Mouse (Mus musculus): Measurements from ENCODE around the gene Mettl16. TPM values are rescaled to one million over a fixed set of nuclear protein-coding genes. Genes with fewer than 3 reads are reported as not detected.

The Mettl16 gene
- polyA plus RNA-seq, 1 experiment from 2014 or later = 55.2 TPM

DNA sequence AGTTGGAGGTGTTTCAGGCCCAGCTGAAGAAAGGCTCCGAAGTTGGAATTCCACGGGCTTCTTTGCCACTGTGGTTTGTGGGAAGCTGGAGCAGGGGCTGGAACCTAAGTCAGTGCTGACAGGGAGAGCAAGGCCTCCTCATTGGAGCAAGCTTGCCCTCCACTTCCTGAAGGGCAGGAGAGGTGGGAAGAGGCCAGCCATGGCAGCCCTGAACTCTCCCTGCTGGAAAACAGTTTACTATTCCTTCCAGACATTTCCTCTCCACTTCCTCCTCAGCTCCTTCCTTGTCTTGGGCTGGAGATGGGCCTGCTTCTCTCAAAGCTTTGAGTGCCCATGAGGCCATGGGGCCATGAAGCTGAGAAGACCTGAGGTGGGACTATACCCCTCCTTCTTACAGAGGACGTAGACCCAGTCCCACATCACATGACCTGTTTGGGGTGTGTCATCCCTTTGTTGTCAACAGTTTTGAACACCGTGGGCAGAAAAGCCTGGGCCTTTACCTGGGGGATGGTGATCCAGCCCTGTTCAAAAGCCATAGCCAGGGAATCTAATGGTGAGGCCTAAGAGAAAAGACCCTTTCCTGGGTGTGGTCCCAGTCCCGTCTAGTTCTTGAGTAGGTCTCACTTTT, 64.1 kb downstream of the Mettl16 start:
- no peaks in the 10 kb centered on the region for H3K27me3 ChIP-seq (replicated peaks)
- no peak overlapping the region for H3K27ac ChIP-seq
- no peaks in the 10 kb centered on the region for H3K36me3 ChIP-seq (replicated peaks)
- peaks cover 54% of the 10 kb centered on the region for H3K4me1 ChIP-seq
- H3K4me3 ChIP-seq = no peak overlapping the region
- 69% methylated on average over 5 of the region's 5 CpGs for WGBS
- no peaks in the 10 kb centered on the region for H3K9me3 ChIP-seq
- H3K9ac ChIP-seq = no peak overlapping the region
- H3K4me2 ChIP-seq = no peak overlapping the region
- ATAC-seq (replicated peaks) = no peak

DNA sequence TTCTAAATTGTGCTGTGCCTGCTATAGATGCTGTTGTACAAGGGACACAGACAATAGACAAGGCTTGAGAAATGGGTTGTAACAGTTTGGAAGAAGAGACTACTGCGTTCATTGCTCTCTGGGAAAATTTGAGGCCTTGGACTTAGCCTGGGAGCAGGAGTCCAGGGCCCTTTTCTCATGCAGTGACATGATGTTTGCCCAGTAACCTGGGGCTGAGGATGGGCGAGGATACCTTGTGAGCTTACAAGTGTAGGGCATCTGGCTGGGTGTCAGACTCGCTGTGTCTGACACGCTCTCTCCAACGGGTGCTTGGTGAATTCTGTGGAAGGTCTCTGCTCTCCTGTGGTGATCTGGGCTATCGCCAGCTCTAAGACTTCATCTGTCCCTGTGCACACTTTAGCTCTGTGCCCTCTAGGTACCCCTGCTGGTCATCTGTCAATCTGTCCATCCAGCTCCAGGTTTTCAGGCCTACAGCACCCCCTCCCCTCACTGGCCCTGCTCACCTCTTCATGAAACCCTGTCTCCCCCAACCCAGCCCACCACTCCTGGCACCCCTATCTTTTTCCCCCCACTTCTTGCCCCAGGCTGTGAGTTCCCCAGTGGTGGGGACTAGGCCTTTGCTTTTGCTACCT, 65.1 kb downstream of the Mettl16 start:
- no peak overlapping the region for H3K9ac ChIP-seq
- H3K36me3 ChIP-seq (replicated peaks) = no peaks in the 10 kb centered on the region
- no peak overlapping the region for H3K27ac ChIP-seq
- peaks cover 52% of the 10 kb centered on the region for H3K4me1 ChIP-seq
- H3K4me3 ChIP-seq = no peak overlapping the region
- ATAC-seq (replicated peaks) = no peak
- WGBS = 90% methylated on average over 6 of the region's 6 CpGs
- no peaks in the 10 kb centered on the region for H3K27me3 ChIP-seq (replicated peaks)
- no peak overlapping the region for H3K4me2 ChIP-seq
- no peaks in the 10 kb centered on the region for H3K9me3 ChIP-seq

DNA sequence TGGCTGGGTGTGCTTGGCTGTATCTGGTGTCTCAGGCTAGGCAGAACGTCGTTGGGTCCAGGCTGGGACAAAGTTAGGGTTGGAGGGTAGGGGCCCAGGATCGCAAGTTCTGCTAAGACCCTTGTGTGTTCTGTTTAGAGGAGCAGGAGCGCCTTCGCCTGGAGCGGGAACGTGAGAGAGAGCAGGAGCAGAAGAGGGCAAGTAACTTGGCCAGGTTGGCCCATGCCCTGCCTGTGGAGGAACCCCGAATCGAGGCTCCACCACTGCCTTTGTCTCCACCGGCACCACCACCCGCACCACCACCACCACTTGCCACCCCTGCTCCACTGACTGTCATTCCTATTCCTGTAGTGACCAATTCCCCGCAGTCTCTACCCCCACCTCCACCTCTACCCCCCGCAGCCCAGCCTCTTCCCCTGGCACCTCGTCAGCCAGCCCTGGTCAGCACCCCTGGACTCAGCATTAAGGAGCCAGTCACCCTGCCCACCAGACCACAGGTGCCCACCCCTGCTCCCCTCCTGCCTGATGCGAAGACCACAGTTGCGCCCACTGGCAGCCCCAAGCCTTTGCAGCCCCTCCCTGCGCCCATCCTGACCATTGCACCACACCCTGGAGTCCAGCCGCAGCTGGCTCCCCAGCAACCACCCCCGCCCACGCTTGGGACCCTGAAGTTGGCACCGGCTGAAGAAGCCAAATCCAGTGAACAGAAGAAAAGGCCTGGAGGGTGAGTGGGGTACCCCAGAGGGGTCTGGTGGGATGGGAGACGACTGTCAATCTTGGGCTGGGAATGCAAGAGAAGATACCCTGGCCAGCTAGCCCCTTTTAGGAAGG, 65.8 kb downstream of the Mettl16 start:
- Histone ChIP-seq H3K27me3 (replicated peaks) (no peaks in the 10 kb centered on the region), H3K27ac (no peak overlapping the region), H3K36me3 (replicated peaks) (no peaks in the 10 kb centered on the region), H3K4me3 (no peak overlapping the region), H3K4me2 (no peak overlapping the region), H3K4me1 (peaks cover 52% of the 10 kb centered on the region), H3K9ac (no peak overlapping the region), H3K9me3 (no peaks in the 10 kb centered on the region)
- 89% methylated on average over 22 of the region's 22 CpGs for WGBS
- no peak for ATAC-seq (replicated peaks)

DNA sequence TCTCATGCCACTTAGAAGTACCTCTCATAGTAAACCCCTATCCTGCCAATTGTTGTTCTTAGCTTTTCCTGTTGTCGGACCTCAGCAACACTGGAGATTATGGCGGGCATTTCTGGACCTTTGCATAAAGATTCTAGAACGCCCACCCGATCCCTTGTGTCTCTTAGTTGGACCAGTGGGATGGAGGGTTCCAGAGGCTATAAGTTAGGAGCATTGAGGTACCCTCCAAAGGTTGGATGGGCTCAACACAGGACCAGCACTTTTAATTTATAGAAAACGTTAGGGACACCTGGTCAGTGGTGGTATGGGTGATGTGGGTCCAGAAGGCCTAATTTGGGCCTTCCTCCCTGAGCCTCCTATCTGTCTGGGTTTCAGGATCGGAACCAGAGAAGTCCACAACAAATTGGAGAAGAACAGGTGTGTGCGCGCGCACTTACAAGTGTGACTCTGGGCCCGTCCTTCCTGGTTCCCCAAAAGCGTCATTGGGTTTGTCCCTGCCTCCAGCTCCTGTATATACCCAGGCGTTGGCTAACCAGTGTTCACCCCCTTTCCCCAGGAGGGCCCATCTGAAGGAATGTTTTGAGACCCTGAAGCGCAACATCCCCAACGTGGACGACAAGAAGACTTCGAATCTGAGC, 66.5 kb downstream of the Mettl16 start:
- 50% methylated on average over 16 of the region's 16 CpGs for WGBS
- H3K27ac ChIP-seq = peak overlapping the region; percentile 86
- H3K9me3 ChIP-seq = no peaks in the 10 kb centered on the region
- H3K36me3 ChIP-seq (replicated peaks) = peaks cover 1% of the 10 kb centered on the region
- ATAC-seq (replicated peaks) = peak; percentile 0; the same call in 1 of the 2 replicates
- H3K27me3 ChIP-seq (replicated peaks) = no peaks in the 10 kb centered on the region
- peaks cover 52% of the 10 kb centered on the region for H3K4me1 ChIP-seq
- peak overlapping the region; percentile 64 for H3K4me2 ChIP-seq
- H3K9ac ChIP-seq = peak overlapping the region; percentile 51; the same call in 1 of the 2 replicates
- peak overlapping the region; percentile 55 for H3K4me3 ChIP-seq

DNA sequence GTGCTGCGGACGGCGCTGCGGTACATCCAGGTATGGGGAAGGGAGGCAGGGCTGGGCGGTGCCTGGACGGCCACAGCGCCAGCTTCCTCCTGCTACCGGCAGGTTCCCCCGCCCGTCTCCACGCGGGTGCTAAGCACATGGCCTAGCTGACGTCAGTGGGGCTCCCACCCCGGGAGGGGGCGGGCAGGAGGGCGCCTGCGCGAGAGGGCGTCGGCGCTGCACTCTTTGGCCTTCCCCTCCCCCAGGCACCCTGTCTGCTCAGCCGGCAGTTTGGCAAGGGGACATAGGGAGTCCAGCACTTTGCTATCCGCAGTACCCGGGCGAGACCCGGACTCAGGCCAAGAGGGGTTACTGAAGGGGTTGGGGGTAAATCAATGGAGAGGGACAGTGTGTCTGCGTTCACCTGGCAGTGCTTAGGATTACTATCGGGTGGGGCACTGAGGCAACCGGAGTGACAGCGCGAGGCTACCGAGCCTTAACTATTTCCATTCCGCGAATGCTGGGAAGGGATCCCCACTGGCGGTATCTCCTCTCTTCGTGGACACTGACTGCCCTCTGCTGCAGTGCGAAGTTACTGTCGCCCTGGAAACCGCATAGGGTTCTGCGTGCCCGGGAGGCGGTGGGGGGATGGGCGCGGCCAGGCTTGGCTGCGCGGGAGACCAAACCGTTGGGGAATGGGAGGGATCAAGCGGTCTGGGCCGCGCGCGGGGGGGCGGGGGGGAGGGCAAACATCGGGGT, 67.2 kb downstream of the Mettl16 start:
- Histone ChIP-seq H3K4me1 (peaks cover 46% of the 10 kb centered on the region), H3K36me3 (replicated peaks) (peaks cover 8% of the 10 kb centered on the region), H3K9ac (peak overlapping the region; percentile 51), H3K27ac (peak overlapping the region; percentile 86), H3K9me3 (no peaks in the 10 kb centered on the region), H3K4me2 (peak overlapping the region; percentile 64), H3K27me3 (replicated peaks) (no peaks in the 10 kb centered on the region), H3K4me3 (peak overlapping the region; percentile 55)
- peak; percentile 70 for ATAC-seq (replicated peaks)
- WGBS = 2% methylated on average over 47 of the region's 54 CpGs

DNA sequence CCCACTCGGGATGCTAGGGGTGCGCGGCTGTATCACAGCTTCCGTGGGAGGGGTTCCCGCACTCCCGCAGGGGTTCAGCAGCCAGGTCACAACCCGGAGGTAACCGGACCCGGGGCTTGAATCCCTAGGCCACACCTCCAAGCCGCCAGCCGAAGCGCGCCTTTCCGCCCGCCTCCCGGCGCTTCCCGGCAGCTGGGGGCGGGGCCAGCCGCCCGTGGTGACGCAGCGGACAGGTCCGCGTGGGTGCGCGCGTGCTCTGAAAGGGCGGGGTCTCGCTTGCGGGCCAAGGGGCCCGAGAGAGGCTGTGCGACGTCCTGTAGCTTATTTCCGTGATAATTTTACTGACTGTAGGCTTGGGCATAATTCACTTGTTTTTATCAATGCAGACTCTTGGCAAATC, 67.8 kb downstream of the Mettl16 start:
- Histone ChIP-seq H3K4me1 (peaks cover 41% of the 10 kb centered on the region), H3K4me3 (peak overlapping the region; percentile 55), H3K9me3 (no peaks in the 10 kb centered on the region), H3K4me2 (peak overlapping the region; percentile 64), H3K36me3 (replicated peaks) (peaks cover 12% of the 10 kb centered on the region), H3K27me3 (replicated peaks) (no peaks in the 10 kb centered on the region), H3K27ac (peak overlapping the region; percentile 86), H3K9ac (peak overlapping the region; percentile 51)
- ATAC-seq (replicated peaks) = peak; percentile 62
- under 1% methylated on average over 35 of the region's 35 CpGs for WGBS

DNA sequence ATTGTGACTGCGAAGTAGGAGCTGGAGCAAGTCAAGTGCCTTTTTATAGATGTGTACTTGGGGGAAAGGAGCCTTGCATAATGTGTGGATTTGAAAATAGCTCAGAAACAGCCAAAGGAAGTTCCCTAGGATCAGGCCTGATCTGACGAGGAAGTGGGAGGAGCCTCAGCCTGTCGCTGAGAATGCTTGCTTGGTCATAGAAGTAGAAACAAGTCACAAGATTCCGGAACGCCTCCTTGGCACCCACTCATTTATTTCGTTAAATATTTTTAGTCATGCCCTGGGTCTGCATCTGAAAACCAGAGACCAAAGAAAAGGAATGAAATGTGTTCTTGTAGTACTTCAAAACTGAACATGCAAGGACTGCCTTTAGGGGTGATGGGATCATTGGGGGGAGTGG, 68.3 kb downstream of the Mettl16 start:
- Histone ChIP-seq H3K4me3 (peak overlapping the region; percentile 55), H3K4me1 (peaks cover 35% of the 10 kb centered on the region)
- WGBS = 48% methylated on average over 6 of the region's 6 CpGs

DNA sequence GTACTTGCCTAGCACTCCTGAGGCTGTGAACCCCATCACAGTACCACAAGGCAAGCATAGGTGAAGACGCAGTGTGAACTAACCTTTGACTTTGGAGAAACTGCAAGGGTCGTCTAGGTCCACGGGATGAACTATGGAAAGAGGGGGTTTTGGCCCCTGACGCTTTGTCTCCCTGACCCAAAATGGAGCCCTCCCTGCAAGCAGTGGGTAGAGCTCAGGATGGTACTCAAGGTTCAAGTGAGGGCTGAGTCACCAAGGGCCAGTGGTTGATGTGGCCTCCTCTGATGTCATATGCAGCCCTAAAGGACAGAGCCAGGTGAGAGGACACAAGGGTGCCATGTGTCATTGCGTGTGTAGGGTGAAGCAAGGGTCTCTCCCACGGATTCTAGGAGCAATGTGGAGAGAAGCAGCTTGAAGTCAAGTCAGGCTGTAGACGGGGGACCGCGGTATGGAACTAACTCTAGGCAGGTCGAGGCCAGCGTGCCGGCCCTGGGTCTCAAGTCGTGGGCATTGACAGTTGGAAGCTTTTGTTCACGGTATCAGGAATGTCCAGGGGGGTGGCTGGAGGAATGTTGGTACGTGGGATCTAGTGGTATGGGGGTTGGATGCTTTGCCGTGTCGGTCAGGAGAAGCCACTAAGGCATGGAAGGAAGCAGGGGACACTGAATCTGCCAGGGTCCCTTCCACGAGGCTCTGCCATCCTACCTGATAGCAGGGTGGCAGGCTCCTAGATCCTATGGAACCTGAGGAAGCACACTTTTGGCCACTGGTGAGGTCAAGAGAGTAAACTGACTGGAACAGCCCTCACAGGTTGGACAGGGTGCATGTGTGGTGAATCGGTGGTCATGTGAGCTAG, 69.5 kb downstream of the Mettl16 start:
- Histone ChIP-seq H3K4me2 (no peak overlapping the region), H3K9me3 (no peaks in the 10 kb centered on the region), H3K27ac (no peak overlapping the region), H3K4me1 (peaks cover 25% of the 10 kb centered on the region), H3K9ac (no peak overlapping the region), H3K27me3 (replicated peaks) (no peaks in the 10 kb centered on the region), H3K36me3 (replicated peaks) (peaks cover 12% of the 10 kb centered on the region), H3K4me3 (no peak overlapping the region)
- ATAC-seq (replicated peaks) = no peak
- WGBS = 92% methylated on average over 19 of the region's 19 CpGs

More for the DNA sequence above, 68.3 kb downstream of the Mettl16 start:
- ATAC-seq (replicated peaks) = no peak
- Histone ChIP-seq H3K36me3 (replicated peaks) (peaks cover 12% of the 10 kb centered on the region), H3K9me3 (no peaks in the 10 kb centered on the region), H3K4me2 (peak overlapping the region; percentile 64), H3K27me3 (replicated peaks) (no peaks in the 10 kb centered on the region), H3K9ac (no peak overlapping the region), H3K27ac (peak overlapping the region; percentile 86; the same call in 1 of the 2 replicates)

DNA sequence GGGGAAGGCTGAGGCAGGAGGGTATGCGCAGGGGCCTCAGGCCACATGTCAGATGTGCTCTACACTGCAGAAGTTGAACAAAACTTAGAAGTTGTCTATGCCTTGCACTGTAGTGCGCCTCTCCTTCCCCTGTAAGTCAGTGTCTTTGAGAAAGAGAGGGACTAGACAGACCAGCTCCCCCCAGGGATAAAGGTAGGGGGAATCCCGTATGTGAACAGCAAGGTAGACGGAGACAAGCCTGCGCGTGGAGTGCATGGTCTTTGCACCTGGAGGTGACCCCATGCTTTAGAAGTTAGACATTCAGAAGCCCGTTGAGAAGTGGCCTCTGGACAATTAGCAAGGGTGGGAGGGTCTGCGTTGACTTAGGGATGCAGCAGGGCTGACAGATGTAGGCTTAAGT, 70.1 kb downstream of the Mettl16 start:
- peaks cover 14% of the 10 kb centered on the region for H3K36me3 ChIP-seq (replicated peaks)
- WGBS = 90% methylated on average over 8 of the region's 8 CpGs
- ATAC-seq (replicated peaks) = no peak
- H3K9me3 ChIP-seq = no peaks in the 10 kb centered on the region
- no peaks in the 10 kb centered on the region for H3K27me3 ChIP-seq (replicated peaks)
- H3K27ac ChIP-seq = no peak overlapping the region
- H3K4me2 ChIP-seq = no peak overlapping the region
- no peak overlapping the region for H3K4me3 ChIP-seq
- H3K4me1 ChIP-seq = peaks cover 25% of the 10 kb centered on the region
- no peak overlapping the region for H3K9ac ChIP-seq

DNA sequence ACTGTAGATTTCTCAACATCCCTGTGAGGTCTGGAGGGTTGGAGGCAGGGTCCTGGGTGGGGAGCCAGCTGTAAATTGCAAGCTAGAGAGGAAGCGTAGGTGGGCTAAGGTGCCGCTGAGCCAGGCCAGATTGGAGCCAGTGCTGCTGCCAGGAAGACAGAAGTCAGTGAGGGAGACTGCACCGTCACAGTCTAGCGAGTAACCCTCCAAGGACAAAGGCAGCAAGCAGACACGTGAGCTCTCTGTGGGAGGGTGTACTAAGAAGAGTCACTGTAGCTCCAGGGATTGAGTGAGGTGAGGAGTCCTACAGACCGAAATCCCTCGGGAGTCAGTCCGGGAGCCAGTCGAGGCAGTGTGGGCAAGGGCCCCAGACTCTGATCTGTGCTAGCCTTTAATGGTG, 70.7 kb downstream of the Mettl16 start:
- Histone ChIP-seq H3K4me2 (no peak overlapping the region), H3K9ac (no peak overlapping the region), H3K4me1 (peaks cover 25% of the 10 kb centered on the region), H3K27me3 (replicated peaks) (no peaks in the 10 kb centered on the region), H3K27ac (no peak overlapping the region), H3K9me3 (no peaks in the 10 kb centered on the region), H3K36me3 (replicated peaks) (peaks cover 15% of the 10 kb centered on the region), H3K4me3 (no peak overlapping the region)
- ATAC-seq (replicated peaks) = no peak
- 67% methylated on average over 9 of the region's 9 CpGs for WGBS

DNA sequence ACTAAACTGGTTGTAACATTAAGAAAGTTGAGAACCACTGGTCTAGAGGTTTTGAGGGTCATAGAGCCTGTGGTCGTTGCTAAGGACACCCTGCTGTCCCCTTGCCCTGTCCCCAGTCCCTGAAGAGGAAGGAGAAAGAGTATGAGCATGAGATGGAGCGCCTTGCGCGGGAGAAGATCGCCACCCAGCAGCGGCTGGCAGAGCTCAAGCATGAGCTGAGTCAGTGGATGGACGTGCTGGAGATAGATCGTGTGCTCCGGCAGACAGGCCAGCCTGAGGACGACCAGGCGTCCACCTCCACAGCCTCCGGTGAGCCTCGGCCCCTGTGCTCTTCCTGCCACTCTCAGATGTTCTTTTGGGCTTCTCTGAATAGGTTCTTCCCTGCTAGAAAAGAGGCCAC, 71.4 kb downstream of the Mettl16 start:
- 87% methylated on average over 13 of the region's 13 CpGs for WGBS
- no peak overlapping the region for H3K27ac ChIP-seq
- no peak for ATAC-seq (replicated peaks)
- no peaks in the 10 kb centered on the region for H3K27me3 ChIP-seq (replicated peaks)
- peaks cover 19% of the 10 kb centered on the region for H3K4me1 ChIP-seq
- H3K4me2 ChIP-seq = no peak overlapping the region
- peaks cover 15% of the 10 kb centered on the region for H3K36me3 ChIP-seq (replicated peaks)
- H3K9ac ChIP-seq = no peak overlapping the region
- no peaks in the 10 kb centered on the region for H3K9me3 ChIP-seq
- H3K4me3 ChIP-seq = no peak overlapping the region
